Mouse (Mus musculus) mature B cell (primary cell): ENCODE measurements around the gene Pdha1.

Experiments
- in situ Hi-C: fragments of 300-500 bp; cut with MboI; formaldehyde crosslinking; loops from 2 replicates; pipeline ENCODE4 v1.14.3; 2019

Gene Pdha1

DNA sequence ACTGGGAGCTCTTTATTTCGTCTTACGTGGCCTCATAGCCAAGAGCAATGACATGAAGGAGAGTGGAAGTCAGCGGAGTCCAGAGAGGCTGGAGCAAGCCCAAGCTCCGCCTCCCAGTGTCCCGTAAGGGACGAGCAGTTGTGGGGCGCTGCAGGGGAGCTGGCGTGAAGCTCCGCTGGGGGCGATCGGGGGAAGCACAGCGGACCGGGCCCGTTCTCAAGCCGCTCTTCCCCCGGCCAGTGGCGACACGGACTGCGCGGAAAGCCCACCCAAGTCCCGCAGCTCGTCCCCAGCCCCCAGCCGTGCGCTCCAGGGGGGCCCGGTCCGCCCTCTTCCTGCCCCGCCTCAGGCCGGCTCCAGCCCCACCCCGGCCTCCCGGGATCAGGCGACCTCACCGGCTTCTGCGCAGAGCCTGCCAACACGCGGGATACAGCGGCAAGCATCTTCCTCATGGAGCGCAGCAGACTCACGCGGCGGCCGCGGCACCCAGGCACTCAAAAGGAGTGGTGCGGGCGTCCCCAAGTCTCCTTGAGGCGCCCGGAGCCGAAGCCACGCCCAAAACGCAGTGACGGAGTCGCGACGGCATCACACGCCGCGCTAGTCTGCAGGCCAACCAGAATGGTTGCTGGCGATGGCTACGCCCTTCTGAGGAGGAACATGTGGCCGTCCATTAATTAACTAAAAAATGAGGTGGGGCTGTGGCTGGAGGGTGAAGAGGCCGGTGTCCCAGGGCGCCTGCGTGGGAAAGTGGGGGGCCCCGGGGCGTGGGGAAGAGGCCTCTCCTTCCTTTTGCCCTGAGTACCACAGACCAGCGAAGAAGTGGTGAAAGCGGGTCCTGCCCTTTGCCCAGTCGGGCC lies at the start of gene Pdha1:
Gene Pdha1 (minus strand): TSS at position 553 of the 857 bp plus-strand sequence.
- in situ Hi-C loops = loop anchor here (25.0 kb wide), 1 partner anchor 849 kb away; the partner anchor contains the start of gene Cdkl5

DNA sequence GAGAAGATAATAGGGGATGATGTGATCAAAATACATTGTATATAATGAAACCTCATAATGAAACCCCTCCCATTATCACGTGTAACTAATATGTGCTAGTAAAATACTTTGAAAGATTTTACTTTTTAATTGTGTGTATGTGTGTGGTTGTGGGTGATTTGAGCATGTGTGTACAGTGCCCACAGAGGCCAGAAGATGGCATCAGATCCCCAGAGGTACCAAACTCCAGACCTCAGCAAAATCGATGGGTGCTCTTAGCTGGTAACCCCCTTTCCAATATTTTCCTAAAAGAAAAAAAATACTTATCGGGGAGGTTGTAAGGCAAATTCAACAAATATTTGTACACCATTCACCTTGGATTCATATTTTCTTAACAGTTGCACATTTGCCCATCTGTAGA lies 40.8 kb upstream of the Pdha1 start:
- in situ Hi-C loops = no loop called here

- in situ Hi-C loops = no loop called here
These were observed 31.9 kb upstream of the Pdha1 start for GRCm38 (mm10) chrX:160170150-160170549.

- in situ Hi-C loops = no loop called here
These were observed 28.2 kb upstream of the Pdha1 start for GRCm38 (mm10) chrX:160166246-160166985.

GRCm38 (mm10) chrX:160164259-160164658 lies 26.0 kb upstream of the Pdha1 start:
- in situ Hi-C loops = no loop called here

- in situ Hi-C loops = no loop called here
These were observed 15.1 kb upstream of the Pdha1 start for GRCm38 (mm10) chrX:160153147-160153815.

GRCm38 (mm10) chrX:160148859-160149258 lies 10.6 kb upstream of the Pdha1 start:
- in situ Hi-C loops = loop anchor here (25.0 kb wide), 1 partner anchor 838 kb away; the partner anchor contains the start of gene Cdkl5

DNA sequence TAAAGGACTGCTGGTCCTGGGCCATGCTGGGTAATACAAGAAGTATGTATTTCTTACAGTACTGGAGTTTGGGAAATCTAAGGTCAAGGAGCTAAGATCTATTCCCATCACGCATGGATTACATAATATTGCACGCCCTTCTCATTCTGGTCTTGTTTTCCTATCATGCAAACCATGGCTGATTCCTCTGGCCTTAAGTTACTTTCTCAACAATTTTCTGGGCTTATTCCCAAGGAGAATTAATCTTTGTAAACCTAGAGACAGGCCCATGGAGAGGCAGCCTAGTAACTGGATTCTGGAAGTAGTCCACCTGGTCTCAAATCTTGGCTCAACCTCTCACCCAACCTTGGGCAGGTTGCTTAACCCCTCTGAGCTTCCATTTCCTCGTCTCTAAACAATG lies 9.2 kb upstream of the Pdha1 start:
- in situ Hi-C loops = loop anchor here (25.0 kb wide), 1 partner anchor 840 kb away; the partner anchor contains the start of gene Cdkl5

DNA sequence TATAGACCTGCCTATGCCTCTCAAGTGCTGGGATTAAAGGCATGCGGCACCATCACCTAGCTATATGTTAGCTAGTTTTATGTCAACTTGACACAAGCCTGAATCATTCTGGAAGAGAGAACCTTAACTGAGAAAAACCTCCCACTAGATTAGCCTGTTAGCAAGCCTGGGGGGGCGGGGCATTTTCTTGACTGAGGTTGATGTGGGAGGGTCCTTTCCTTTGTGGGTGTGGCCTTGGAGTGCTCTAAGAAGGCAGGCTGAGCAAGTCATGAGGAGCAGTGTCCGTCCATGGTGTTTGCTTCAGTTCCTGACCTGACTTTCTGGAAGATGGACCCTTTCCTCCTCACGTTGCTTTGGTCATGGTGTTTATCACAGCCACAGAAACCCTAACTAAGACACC lies 8.6 kb upstream of the Pdha1 start:
- in situ Hi-C loops = loop anchor here (25.0 kb wide), 1 partner anchor 840 kb away; the partner anchor contains the start of gene Cdkl5

- in situ Hi-C loops = loop anchor here (25.0 kb wide), 1 partner anchor 850 kb away; the partner anchor contains the start of gene Cdkl5
These were observed 894 bp downstream of the Pdha1 start for GRCm38 (mm10) chrX:160137177-160137860.

- in situ Hi-C loops = loop anchor here (25.0 kb wide), 1 partner anchor 851 kb away; the partner anchor contains the start of gene Cdkl5
These were observed 2.1 kb downstream of the Pdha1 start for GRCm38 (mm10) chrX:160136153-160136552.

- in situ Hi-C loops = loop anchor here (25.0 kb wide), 1 partner anchor 852 kb away; the partner anchor contains the start of gene Cdkl5
These were observed 2.5 kb downstream of the Pdha1 start for GRCm38 (mm10) chrX:160135719-160136118.

GRCm38 (mm10) chrX:160134136-160134843 lies 3.9 kb downstream of the Pdha1 start:
- in situ Hi-C loops = loop anchor here (25.0 kb wide), 1 partner anchor 853 kb away; the partner anchor contains the start of gene Cdkl5

DNA sequence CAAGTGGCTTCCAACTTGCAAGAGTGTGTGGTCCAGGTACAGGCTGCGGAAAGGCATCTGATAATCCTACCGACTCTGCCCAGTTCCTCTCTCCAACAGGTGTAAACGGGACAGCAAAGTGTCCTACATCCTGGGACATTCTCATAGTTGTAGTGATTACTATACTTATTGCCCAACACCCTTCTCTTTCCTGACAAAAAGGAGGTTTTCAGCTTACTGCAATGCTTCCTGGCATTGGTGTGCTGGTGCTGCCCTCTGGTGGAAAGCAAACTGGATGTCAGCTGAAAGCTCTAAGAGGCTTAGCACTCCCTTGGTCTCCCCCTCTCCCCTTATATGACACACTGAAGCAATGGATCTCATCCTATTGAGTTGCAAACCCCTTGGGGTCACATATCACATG lies 21.6 kb downstream of the Pdha1 start:
- in situ Hi-C loops = loop anchor here (25.0 kb wide), 1 partner anchor 129 kb away; the partner anchor contains the start of gene Map3k15

DNA sequence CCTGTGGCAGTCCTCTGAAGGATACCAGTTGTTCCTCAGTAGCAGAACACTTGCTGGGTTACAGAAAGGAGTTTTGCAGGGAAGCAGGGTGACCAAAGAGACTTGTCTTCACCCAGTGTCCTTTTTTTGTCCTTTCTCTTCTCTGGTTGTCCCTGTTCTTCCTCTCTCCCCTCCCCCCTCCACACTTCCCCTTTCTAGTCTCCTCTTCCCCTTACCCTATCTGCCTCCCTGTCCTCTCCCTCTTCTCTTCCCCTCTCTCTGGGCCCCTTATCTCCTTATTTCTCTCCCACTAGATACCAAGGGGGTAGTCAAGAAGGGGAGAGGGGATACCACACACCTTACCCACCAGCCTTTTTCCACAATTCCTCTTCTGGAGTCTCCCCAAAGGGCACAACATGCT lies 22.1 kb downstream of the Pdha1 start:
- in situ Hi-C loops = loop anchor here (25.0 kb wide), 1 partner anchor 129 kb away; the partner anchor contains the start of gene Map3k15

GRCm38 (mm10) chrX:160113777-160114176 lies 24.4 kb downstream of the Pdha1 start:
- in situ Hi-C loops = loop anchor here (25.0 kb wide), 1 partner anchor 126 kb away; the partner anchor contains the start of gene Map3k15

DNA sequence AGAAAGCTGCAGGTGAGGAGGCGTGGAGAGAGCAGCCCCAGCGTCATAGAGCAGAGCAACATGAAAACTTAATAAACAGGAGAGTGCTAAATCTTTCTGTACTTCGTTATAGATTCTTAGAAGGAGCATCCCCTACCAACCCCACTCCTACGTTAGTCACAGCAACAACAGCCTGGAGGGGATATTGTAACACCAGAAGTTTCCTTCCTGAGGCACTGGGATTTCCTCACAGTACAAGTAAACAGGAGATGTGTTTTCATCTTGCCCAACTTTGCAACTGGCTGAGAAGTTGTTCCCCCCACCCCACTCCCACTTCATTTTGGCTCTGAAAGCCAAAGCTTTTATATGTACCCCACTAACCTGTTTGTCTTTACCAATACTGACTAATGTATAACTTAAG lies 30.4 kb downstream of the Pdha1 start:
- in situ Hi-C loops = loop anchor here (25.0 kb wide), 1 partner anchor 121 kb away; the partner anchor contains the start of gene Map3k15

GRCm38 (mm10) chrX:160091973-160092372 lies 46.2 kb downstream of the Pdha1 start:
- in situ Hi-C loops = no loop called here
